Mouse (Mus musculus) intestine, embryonic 16.5 days (tissue): ENCODE results near the gene Zfp46. TPM values are rescaled to one million over a fixed set of nuclear protein-coding genes. Genes with fewer than 3 reads are reported as not detected.

Experiments used
- ATAC-seq: fragments of 200-750 bp; cut with Nextera tagmentation; 2 replicates; pipeline ENCODE4 v1.8.0; 2017; ENCODE audit warnings: moderate TSS enrichment, moderate library complexity
- H3K27ac ChIP-seq: fragments of 300-500 bp; sonication (generic); 2 replicates; pipeline ENCODE4 v1.5.1; 2014; ENCODE audit warnings: mild to moderate bottlenecking, low read length
- H3K27me3 ChIP-seq: fragments of 300-500 bp; sonication (generic); replicated peaks from 2 replicates; pipeline ENCODE4 v1.6.1; 2014; ENCODE audit warnings: low read length, control low read depth, mixed read lengths; ENCODE audit not compliant: control insufficient read depth, insufficient read depth
- H3K36me3 ChIP-seq: fragments of 300-500 bp; sonication (generic); 2 replicates; pipeline ENCODE4 v1.6.1; 2014; ENCODE audit warnings: low read length, control low read depth; ENCODE audit not compliant: control insufficient read depth, insufficient read depth
- H3K4me1 ChIP-seq: fragments of 300-500 bp; sonication (generic); 2 replicates; pipeline ENCODE4 v1.6.1; 2014; ENCODE audit warnings: low read length, control low read depth, mixed read lengths; ENCODE audit not compliant: control insufficient read depth, insufficient read depth
- H3K4me2 ChIP-seq: fragments of 300-500 bp; sonication (generic); 2 replicates; pipeline ENCODE4 v1.6.1; 2014; ENCODE audit warnings: low read depth, low read length, control low read depth
- H3K4me3 ChIP-seq: fragments of 300-500 bp; sonication (generic); 2 replicates; pipeline ENCODE4 v1.5.1; 2014; ENCODE audit warnings: mild to moderate bottlenecking, low read length
- H3K9ac ChIP-seq: fragments of 300-500 bp; sonication (generic); 2 replicates; pipeline ENCODE4 v1.6.1; 2014; ENCODE audit warnings: low read depth, low read length
- H3K9me3 ChIP-seq: fragments of 300-500 bp; sonication (generic); 2 replicates; pipeline ENCODE4 v1.6.1; 2016; ENCODE audit warnings: low read length, control low read depth; ENCODE audit not compliant: control insufficient read depth
- WGBS: fragments of 180-500 bp; shearing (Covaris S2); extraction: QIAGEN DNeasy Blood & Tissue Kit; methylation state at CpG from one replicate; pipeline ENCODE4 v1.1.7; 2014; 5-methylcytosine and 5-hydroxymethylcytosine counted together
- polyA plus RNA-seq: library from polyadenylated mRNA; unstranded; fragments of >200 nt; fragmentation: Nextera tagmentation; extraction: Ambion mirVana; gene quantifications from 2 replicates; pipeline ENCODE4 v1.2.1, GENCODE M21; 2015

Zfp46 gene
- polyA plus RNA-seq, 1 experiment from 2014 or later = 13.6 TPM

DNA sequence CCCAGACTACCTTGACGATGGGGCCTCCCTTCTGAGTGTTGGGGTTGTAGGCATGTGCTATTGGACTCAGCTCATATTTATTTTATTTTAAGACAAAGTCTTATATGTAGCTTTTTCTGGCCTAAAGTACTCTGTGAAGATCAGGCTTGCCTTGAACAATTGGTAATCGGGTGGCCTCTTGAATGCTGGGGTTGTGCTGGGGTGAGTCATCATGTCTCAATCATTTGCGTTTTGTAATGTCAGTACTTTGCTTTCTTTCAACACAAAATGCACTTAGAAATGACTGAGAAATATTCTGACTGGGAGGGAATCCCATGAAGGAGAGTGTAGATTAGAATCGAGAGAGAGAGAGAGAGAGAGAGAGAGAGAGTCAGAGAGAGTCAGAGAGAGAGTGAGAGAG lies 35.5 kb downstream of the Zfp46 start:
- no peak for ATAC-seq
- no peak overlapping the region for H3K27ac ChIP-seq
- H3K9me3 ChIP-seq = no peaks in the 10 kb centered on the region
- no peak overlapping the region for H3K4me3 ChIP-seq
- no peaks in the 10 kb centered on the region for H3K27me3 ChIP-seq
- H3K4me2 ChIP-seq = no peak overlapping the region
- 82% methylated on average over 4 of the region's 4 CpGs for WGBS
- no peak overlapping the region for H3K9ac ChIP-seq
- no peaks in the 10 kb centered on the region for H3K4me1 ChIP-seq
- H3K36me3 ChIP-seq = peaks cover 4% of the 10 kb centered on the region

DNA sequence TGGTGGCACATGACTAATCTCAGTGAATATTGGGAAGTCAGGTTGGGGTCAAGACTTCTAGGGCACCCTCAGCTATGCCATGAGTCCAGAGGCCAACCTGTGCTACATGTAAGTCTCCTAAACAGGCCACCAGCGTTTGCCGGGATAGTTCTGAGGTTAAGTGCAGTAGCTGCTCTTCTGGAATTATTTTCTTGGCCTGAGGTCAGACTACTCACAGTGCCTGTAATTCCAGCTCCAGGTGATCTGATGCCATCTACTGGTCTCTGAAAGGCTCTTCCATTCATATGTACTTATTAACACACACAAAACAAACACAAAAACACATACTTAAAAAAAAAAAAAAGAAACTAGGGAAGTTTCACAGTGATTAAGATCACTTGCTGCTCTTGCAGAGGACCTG lies 39.7 kb downstream of the Zfp46 start:
- no peak overlapping the region for H3K27ac ChIP-seq
- H3K4me1 ChIP-seq = no peaks in the 10 kb centered on the region
- no peak overlapping the region for H3K4me2 ChIP-seq
- WGBS = 47% methylated on average over 2 of the region's 2 CpGs
- H3K9me3 ChIP-seq = no peaks in the 10 kb centered on the region
- peaks cover under 1% of the 10 kb centered on the region; the same call in 1 of the 2 replicates for H3K36me3 ChIP-seq
- H3K27me3 ChIP-seq = no peaks in the 10 kb centered on the region
- ATAC-seq = no peak
- no peak overlapping the region for H3K4me3 ChIP-seq
- H3K9ac ChIP-seq = no peak overlapping the region

DNA sequence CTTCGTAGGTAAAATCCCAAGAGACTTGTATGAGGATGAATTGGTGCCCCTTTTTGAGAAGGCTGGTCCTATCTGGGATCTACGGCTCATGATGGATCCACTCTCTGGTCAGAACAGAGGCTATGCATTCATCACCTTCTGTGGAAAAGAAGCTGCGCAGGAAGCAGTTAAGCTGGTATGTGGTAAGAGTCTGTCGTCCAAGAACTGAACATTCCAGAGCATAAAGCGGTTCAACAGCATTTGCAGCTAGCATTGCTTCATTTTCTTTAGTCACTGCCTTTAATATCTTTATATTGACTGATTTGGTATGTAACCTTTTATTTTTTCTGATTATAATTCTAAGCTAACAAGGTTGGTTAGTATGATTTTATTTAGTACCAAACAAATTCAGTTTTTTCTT lies 42.8 kb downstream of the Zfp46 start:
- ATAC-seq = no peak
- H3K27ac ChIP-seq = no peak overlapping the region
- no peaks in the 10 kb centered on the region for H3K9me3 ChIP-seq
- no peak overlapping the region for H3K4me3 ChIP-seq
- H3K4me1 ChIP-seq = no peaks in the 10 kb centered on the region
- H3K4me2 ChIP-seq = no peak overlapping the region
- no peaks in the 10 kb centered on the region for H3K36me3 ChIP-seq
- WGBS = 79% methylated on average over 5 of the region's 5 CpGs
- no peak overlapping the region for H3K9ac ChIP-seq
- H3K27me3 ChIP-seq = no peaks in the 10 kb centered on the region

DNA sequence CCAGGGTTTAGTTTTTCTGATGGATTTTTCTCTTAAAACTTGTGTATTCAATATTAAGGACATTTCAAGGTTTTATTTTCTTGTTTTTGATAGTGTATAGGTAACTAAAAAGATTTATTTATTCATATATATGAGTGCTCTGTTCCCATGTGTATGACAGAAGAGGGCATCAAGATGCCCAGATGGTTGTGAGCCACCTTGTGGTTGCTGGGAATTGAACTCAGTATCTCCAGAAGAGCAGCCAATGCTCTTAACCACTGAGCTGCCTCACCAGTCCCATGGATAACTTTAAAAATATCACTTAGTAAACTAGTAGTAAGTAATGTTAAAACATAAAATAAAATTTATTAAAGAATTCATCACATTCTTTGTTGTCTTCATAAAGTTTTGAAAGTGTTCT lies 43.6 kb downstream of the Zfp46 start:
- Histone ChIP-seq H3K36me3 (no peaks in the 10 kb centered on the region), H3K9ac (no peak overlapping the region), H3K4me1 (no peaks in the 10 kb centered on the region), H3K9me3 (no peaks in the 10 kb centered on the region), H3K27ac (no peak overlapping the region), H3K27me3 (no peaks in the 10 kb centered on the region), H3K4me2 (no peak overlapping the region), H3K4me3 (no peak overlapping the region)
- ATAC-seq = no peak

DNA sequence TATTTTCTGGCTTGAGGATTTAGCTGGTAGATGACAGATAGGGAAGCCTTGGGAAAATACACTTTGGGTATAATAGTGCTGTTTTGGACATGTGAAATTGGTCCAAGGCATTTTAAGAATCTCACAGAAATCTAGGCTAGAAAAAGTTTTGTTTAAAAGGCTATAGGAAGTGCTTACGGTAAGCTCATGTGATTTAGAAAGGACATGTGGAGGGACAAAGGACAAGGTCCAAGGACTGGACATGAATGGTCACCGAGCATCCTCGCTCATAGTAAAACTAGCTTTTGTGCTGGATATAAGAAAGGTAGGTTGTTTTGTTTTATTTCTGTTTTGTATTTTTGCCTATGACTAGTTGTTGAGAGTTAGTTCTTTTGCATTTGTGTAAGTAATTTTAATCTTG lies 47.2 kb downstream of the Zfp46 start:
- Histone ChIP-seq H3K4me3 (no peak overlapping the region), H3K27me3 (no peaks in the 10 kb centered on the region), H3K4me1 (no peaks in the 10 kb centered on the region), H3K27ac (no peak overlapping the region), H3K4me2 (no peak overlapping the region), H3K9ac (no peak overlapping the region), H3K36me3 (0 out of 2 replicates have a peak, but pooled peaks cover 8% of the 10 kb centered on the region), H3K9me3 (no peaks in the 10 kb centered on the region)
- ATAC-seq = no peak
- 89% methylated on average over 3 of the region's 3 CpGs for WGBS

DNA sequence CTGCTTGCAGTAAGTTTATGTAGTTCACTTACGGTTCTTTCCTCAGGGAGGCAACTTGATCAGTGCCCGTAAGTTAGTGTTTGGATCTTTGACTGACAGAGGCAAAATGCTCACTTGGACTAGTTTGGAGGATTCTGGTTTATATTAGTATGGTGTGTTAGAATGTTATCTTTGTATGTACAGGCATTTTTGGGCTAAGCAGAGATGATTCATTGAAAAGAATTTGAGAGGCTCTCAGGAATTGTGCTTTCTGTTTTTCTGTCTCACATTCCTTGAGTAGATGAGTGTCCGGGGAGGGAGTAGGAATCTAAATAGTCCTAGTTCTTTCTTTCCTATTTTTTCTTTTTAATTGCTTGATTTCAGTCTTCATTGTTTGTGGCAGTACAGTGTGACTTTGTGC lies 48.7 kb downstream of the Zfp46 start:
- 0 out of 2 replicates have a peak, but pooled peaks cover 10% of the 10 kb centered on the region for H3K36me3 ChIP-seq
- no peak for ATAC-seq
- no peaks in the 10 kb centered on the region for H3K4me1 ChIP-seq
- no peak overlapping the region for H3K27ac ChIP-seq
- no peaks in the 10 kb centered on the region for H3K27me3 ChIP-seq
- no peak overlapping the region for H3K4me3 ChIP-seq
- no peak overlapping the region for H3K9ac ChIP-seq
- H3K4me2 ChIP-seq = no peak overlapping the region
- H3K9me3 ChIP-seq = no peaks in the 10 kb centered on the region
- 74% methylated on average over 3 of the region's 3 CpGs for WGBS

DNA sequence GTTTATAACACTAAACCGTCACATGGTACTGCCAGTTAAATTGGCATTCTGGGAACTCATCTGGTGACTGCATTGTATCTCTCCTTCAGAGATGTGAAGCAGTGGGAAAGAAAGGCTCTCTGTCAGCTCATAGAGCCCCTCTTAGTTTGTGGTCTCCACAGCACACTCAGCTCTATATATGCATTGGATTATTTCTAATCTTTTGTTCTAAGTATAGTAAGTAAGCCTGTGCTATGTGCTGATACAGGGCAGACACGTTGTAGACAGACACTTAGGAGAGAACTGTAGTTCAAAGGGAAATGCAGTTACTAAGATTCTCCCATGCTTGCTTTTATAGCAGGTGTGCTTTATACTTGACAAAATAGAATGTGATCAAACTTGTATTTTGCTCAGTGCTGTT lies 50.6 kb downstream of the Zfp46 start:
- 0 out of 2 replicates have a peak, but pooled peaks cover 13% of the 10 kb centered on the region for H3K36me3 ChIP-seq
- WGBS = 61% methylated on average over 2 of the region's 2 CpGs
- ATAC-seq = no peak

DNA sequence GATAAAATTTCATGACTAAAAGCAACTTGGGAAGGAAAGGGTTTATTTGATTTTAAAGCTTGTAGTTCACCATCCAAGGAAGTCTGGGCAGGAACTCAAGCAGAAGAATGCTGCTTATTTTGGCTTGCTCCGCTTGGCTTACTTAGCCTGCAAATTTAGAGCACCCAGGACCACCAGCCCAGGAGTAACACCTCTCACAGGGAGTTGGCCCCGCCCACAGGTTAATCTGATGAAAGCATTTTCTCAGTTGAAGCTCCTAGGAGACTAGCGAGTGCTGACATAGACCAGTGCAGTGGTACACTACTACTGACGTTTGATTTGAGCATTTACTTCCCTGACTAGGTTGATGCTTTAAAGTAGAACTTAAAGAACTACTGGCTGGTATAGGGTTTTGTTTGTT lies 52.6 kb downstream of the Zfp46 start:
- no peak overlapping the region for H3K27ac ChIP-seq
- H3K4me3 ChIP-seq = no peak overlapping the region
- 65% methylated on average over 4 of the region's 4 CpGs for WGBS
- no peaks in the 10 kb centered on the region for H3K27me3 ChIP-seq
- 0 out of 2 replicates have a peak, but pooled peaks cover 13% of the 10 kb centered on the region for H3K36me3 ChIP-seq
- H3K4me1 ChIP-seq = no peaks in the 10 kb centered on the region
- no peak overlapping the region for H3K9ac ChIP-seq
- no peak overlapping the region for H3K4me2 ChIP-seq
- no peaks in the 10 kb centered on the region for H3K9me3 ChIP-seq
- ATAC-seq = no peak

More for the DNA sequence above, 50.6 kb downstream of the Zfp46 start:
- Histone ChIP-seq H3K27ac (no peak overlapping the region), H3K4me1 (no peaks in the 10 kb centered on the region), H3K4me3 (no peak overlapping the region), H3K4me2 (no peak overlapping the region), H3K9ac (no peak overlapping the region), H3K9me3 (no peaks in the 10 kb centered on the region), H3K27me3 (no peaks in the 10 kb centered on the region)

Other genes with a start within 250 kb of the Zfp46 start
- gene Rpl11, start 231.3 kb upstream of the Zfp46 start, polyA plus RNA-seq = 407 and 467 TPM in 2 replicates
- 232 and 245 TPM in 2 replicates for gene Id3, start 141.2 kb upstream of the Zfp46 start, polyA plus RNA-seq
- 7.5 and 9.3 TPM in 2 replicates for gene E2f2, start 112.3 kb upstream of the Zfp46 start, polyA plus RNA-seq
- gene Asap3, start 78.3 kb upstream of the Zfp46 start, polyA plus RNA-seq = 3.3 and 4.4 TPM in 2 replicates
- gene Tcea3, start 37.0 kb upstream of the Zfp46 start, polyA plus RNA-seq = 22.9 and 23.3 TPM in 2 replicates
- 101 and 106 TPM in 2 replicates for gene Hnrnpr, start 26.3 kb downstream of the Zfp46 start, polyA plus RNA-seq
- gene Htr1d, start 138.8 kb downstream of the Zfp46 start, polyA plus RNA-seq = 0.10 and 0.16 TPM in 2 replicates
- 0.27 and 0.50 TPM in 2 replicates for gene 6030445D17Rik, start 177.6 kb downstream of the Zfp46 start, polyA plus RNA-seq
- gene Luzp1, start 185.1 kb downstream of the Zfp46 start, polyA plus RNA-seq = 96.8 and 115 TPM in 2 replicates